Mouse (Mus musculus) C2C12 (cell line): Measurements from ENCODE around the gene Snx27. TPM values are rescaled to one million over a fixed set of nuclear protein-coding genes. Genes with fewer than 3 reads are reported as not detected.
A peak's percentile ranks its signal among the peaks of the same experiment; 100 is the strongest.

Experiments used
- H3K27me3 ChIP-seq: one replicate; pipeline ENCODE4 v1.6.1; 2011; ENCODE audit not compliant: control insufficient read depth, insufficient read depth, insufficient read length
- H3K36me3 ChIP-seq: one replicate; pipeline ENCODE4 v1.6.1; 2011; ENCODE audit not compliant: control insufficient read depth, insufficient read depth
- H3K4me3 ChIP-seq: one replicate; pipeline ENCODE4 v1.5.1; 2011; ENCODE audit warnings: mild to moderate bottlenecking, control low read depth; ENCODE audit not compliant: poor library complexity, insufficient read depth, severe bottlenecking
- H3K79me2 ChIP-seq: one replicate; pipeline ENCODE4 v1.6.1; 2011; ENCODE audit not compliant: control insufficient read depth, insufficient read depth
- H3K79me3 ChIP-seq: one replicate; pipeline ENCODE4 v1.6.1; 2011; ENCODE audit warnings: low read depth, control low read depth
- H3ac ChIP-seq: one replicate; pipeline ENCODE3; 2011; ENCODE audit warnings: low read depth; ENCODE audit not compliant: control insufficient read depth, insufficient read length
- CEBPB ChIP-seq: IDR thresholded peaks from one replicate; pipeline ENCODE4 v1.6.1; 2011; ENCODE audit warnings: low read depth, mild to moderate bottlenecking, control low read depth, moderate library complexity
- CTCF ChIP-seq: IDR thresholded peaks from one replicate; pipeline ENCODE4 v1.5.1; 2011; ENCODE audit not compliant: control insufficient read depth, insufficient read depth, insufficient read length
- FOSL1 ChIP-seq: IDR thresholded peaks from one replicate; pipeline ENCODE4 v1.8.0; 2011; ENCODE audit warnings: mild to moderate bottlenecking, low read length; ENCODE audit not compliant: poor library complexity, insufficient read depth, severe bottlenecking
- MAX ChIP-seq: IDR thresholded peaks from one replicate; pipeline ENCODE4 v1.6.1; 2011; ENCODE audit warnings: mild to moderate bottlenecking, control low read depth
- MYOD1 ChIP-seq: IDR thresholded peaks from one replicate; pipeline ENCODE4 v1.6.1; 2011; ENCODE audit warnings: low read depth; ENCODE audit not compliant: control insufficient read depth, insufficient read length
- MYOG ChIP-seq: IDR thresholded peaks from one replicate; pipeline ENCODE4 v1.6.1; 2011; ENCODE audit not compliant: control insufficient read depth, insufficient read length; ENCODE audit errors: extremely low read depth
- USF1 ChIP-seq: IDR thresholded peaks from one replicate; pipeline ENCODE4 v1.6.1; 2011; ENCODE audit warnings: low read depth, mild to moderate bottlenecking, control low read depth, moderate library complexity
- polyA plus RNA-seq: library from polyadenylated mRNA; unstranded; fragments of >200 nt; fragmentation: generic; extraction: Trizol; gene quantifications from one replicate; pipeline ENCODE4 v1.2.1, GENCODE M21; 2012; ENCODE audit warnings: missing spikeins

The Snx27 gene
- polyA plus RNA-seq, 1 experiment = 14.9 TPM

DNA sequence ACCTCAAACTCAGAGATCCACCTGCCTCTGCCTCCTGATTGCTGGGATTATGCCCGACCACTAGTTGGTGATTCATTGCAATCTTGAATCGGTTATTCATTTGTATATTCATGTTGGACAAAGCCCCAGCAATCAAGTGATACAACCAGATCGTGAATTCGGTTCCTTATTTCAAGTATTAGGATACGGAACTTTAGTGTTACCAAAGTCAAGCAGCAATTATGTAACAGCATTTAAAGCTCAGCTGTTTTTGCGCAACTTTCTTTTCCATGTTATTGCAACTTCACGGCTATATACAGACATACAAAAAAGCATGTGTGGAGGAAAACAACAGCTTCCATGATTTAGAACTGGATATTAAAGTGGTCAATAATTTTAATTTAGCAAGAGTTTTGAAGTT lies 428 bp upstream of the Snx27 start:
- no peak for TF ChIP-seq CTCF
- TF ChIP-seq FOSL1 = no peak
- TF ChIP-seq MYOD1 = no peak
- no peak for TF ChIP-seq CEBPB
- TF ChIP-seq MYOG = no peak
- TF ChIP-seq USF1 = no peak
- no peak for TF ChIP-seq MAX
- Histone ChIP-seq H3K27me3 (no peaks in the 10 kb centered on the region), H3ac (no peak overlapping the region), H3K36me3 (peaks cover 2% of the 10 kb centered on the region), H3K4me3 (peak overlapping the region; percentile 73), H3K79me3 (peaks cover 27% of the 10 kb centered on the region), H3K79me2 (peaks cover 43% of the 10 kb centered on the region)

DNA sequence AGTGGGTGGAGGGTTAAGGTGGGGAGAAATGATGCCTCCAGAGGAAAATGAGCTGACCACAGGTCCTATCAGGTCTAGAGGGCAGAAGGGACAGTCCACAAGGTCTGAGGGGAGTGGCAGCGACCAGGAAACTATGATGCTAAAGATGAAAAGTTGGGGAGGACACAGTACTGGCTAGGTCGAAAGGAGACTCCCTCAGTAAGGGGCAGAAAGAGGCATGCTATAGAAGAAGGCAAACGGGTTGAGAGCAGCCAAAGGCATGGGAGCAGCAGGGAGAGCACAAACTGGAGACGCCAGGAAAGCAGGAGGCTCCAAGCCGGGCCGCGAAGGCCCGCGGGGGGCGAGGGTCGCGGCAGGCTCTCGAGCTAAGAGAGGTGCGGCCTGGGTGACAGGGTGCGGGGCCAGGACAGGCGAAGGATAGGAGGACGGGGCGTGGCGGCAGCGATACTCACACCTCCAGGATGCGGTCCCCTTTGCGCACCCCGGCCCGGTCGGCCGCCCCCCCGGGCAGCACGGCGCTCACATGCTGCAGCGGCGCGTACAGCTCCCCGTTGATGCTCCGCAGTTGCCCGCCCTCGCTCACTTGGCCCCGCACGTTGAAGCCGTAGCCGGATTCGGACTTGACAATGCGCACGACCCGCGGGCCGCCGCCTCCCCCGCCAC lies 592 bp downstream of the Snx27 start:
- Histone ChIP-seq H3ac (peak overlapping the region; percentile 70), H3K27me3 (no peaks in the 10 kb centered on the region), H3K4me3 (peak overlapping the region; percentile 73), H3K79me3 (peaks cover 34% of the 10 kb centered on the region), H3K79me2 (peaks cover 53% of the 10 kb centered on the region), H3K36me3 (peaks cover 4% of the 10 kb centered on the region)
- TF ChIP-seq FOSL1 (no peak), MAX (no peak), CTCF (no peak), MYOG (no peak), USF1 (no peak), MYOD1 (no peak), CEBPB (no peak)

DNA sequence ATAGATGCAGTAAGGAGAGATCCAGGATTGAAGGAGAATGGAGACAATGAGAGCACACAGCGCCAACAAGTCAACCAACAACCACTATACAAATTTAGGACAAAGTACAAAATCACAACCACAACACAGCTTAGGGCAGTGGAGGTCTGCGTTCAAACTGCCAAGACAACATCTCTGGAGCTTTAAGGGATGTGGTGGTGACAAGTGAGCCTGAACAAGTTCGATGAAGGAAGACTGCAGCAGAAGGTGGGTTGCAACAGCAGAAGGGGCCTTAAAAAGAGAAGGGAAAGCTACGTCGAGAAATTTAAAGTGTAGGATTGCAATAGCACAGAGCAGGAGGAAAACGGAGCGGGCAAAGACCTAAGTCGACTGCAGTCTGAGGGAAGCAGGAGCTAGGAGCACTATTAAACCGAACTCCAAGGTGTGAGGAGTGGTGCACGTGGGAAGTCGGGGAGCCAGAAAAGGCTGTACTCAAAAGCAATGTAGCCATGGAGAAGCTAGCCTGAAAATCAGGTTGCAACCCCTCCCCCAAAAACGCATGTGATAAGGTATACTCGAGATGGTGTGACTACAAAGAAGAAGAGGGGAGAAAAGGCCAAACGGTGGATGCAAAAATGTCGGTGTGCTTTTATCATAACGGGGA lies 1.3 kb downstream of the Snx27 start:
- no peak for TF ChIP-seq MYOD1
- no peak for TF ChIP-seq USF1
- no peak for TF ChIP-seq MYOG
- TF ChIP-seq CTCF = no peak
- TF ChIP-seq CEBPB = no peak
- no peak for TF ChIP-seq MAX
- no peak for TF ChIP-seq FOSL1
- Histone ChIP-seq H3ac (peak overlapping the region; percentile 70), H3K79me3 (peaks cover 34% of the 10 kb centered on the region), H3K79me2 (peaks cover 60% of the 10 kb centered on the region), H3K4me3 (peak overlapping the region; percentile 73), H3K27me3 (no peaks in the 10 kb centered on the region), H3K36me3 (peaks cover 4% of the 10 kb centered on the region)

GRCm38 (mm10) chr3:94574506-94574905 lies 8.0 kb downstream of the Snx27 start:
- Histone ChIP-seq H3K79me3 (peaks cover 50% of the 10 kb centered on the region), H3ac (no peak overlapping the region), H3K4me3 (no peak overlapping the region), H3K36me3 (peaks cover 9% of the 10 kb centered on the region), H3K79me2 (peaks cover 97% of the 10 kb centered on the region), H3K27me3 (no peaks in the 10 kb centered on the region)
- TF ChIP-seq MAX = no peak
- no peak for TF ChIP-seq CEBPB
- no peak for TF ChIP-seq MYOG
- no peak for TF ChIP-seq MYOD1
- TF ChIP-seq CTCF = no peak

- H3ac ChIP-seq = no peak overlapping the region
- peaks cover 33% of the 10 kb centered on the region for H3K79me3 ChIP-seq
- H3K36me3 ChIP-seq = no peaks in the 10 kb centered on the region
- no peak overlapping the region for H3K4me3 ChIP-seq
- TF ChIP-seq CEBPB = no peak
- TF ChIP-seq MYOD1 = no peak
- no peak for TF ChIP-seq MAX
- no peak for TF ChIP-seq FOSL1
- TF ChIP-seq MYOG = no peak
- TF ChIP-seq CTCF = no peak
- TF ChIP-seq USF1 = no peak
- H3K79me2 ChIP-seq = peaks cover 83% of the 10 kb centered on the region
- no peaks in the 10 kb centered on the region for H3K27me3 ChIP-seq
Measured at GRCm38 (mm10) chr3:94567242-94567641, 15.3 kb downstream of the Snx27 start.

DNA sequence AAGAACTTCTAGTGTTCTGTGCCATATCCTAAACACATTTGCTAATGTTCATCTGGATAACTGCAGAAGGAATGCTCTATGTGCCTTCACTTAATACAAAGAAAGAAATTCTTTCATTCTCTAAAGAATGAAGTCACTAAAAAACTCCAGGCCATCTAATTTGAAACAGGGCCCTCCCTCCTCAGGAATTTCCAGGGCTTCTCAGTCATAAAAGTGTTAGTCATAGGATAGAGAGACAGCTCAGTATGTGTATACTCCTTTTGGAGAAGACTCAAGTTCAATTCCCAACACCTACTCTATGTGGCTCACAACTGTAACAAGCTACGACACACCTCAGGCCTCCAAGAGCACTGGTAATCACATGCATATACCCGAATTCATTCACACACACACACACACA lies 17.0 kb downstream of the Snx27 start:
- Histone ChIP-seq H3K79me3 (peaks cover 36% of the 10 kb centered on the region), H3K36me3 (no peaks in the 10 kb centered on the region), H3K27me3 (no peaks in the 10 kb centered on the region), H3ac (no peak overlapping the region), H3K79me2 (peaks cover 83% of the 10 kb centered on the region), H3K4me3 (no peak overlapping the region)
- TF ChIP-seq CEBPB = no peak
- peak; percentile 38 for TF ChIP-seq FOSL1
